Mouse (Mus musculus) left cerebral cortex, adult 6 months (tissue): ENCODE results near the gene Dtx3. TPM values are rescaled to one million over a fixed set of nuclear protein-coding genes. Genes with fewer than 3 reads are reported as not detected.

ENCODE experiments used
- long read RNA-seq, 2 experiments: library from polyadenylated mRNA; unstranded; transcript quantifications; one replicate each; pipeline ENCODE4 v2.0.0; 2019 to 2020
- polyA plus RNA-seq: library from polyadenylated mRNA; unstranded; fragments of <200 nt; fragmentation: Nextera tagmentation; gene quantifications from 2 replicates; pipeline ENCODE4 v1.2.3, GENCODE M21; 2021

Gene Dtx3
- polyA plus RNA-seq: 6.7 and 58.5 TPM in 2 replicates
- long read RNA-seq, experiment 1, transcript Dtx3-204 (6 exons, 1,925 nt): minor isoform, 24 of 259 reads
- long read RNA-seq, experiment 1, transcript Dtx3-201 (6 exons, 1,944 nt): major isoform, 151 of 259 reads
- long read RNA-seq, experiment 1, transcript Dtx3-202 (5 exons, 1,994 nt): minor isoform, 22 of 259 reads
- long read RNA-seq, experiment 1, partial matches to known transcripts: 35 of 259 reads
- long read RNA-seq, experiment 1, other reads (novel, unspliced or antisense): 27 of 259 reads
- long read RNA-seq, experiment 2, partial matches to known transcripts: 5 of 13 reads
- long read RNA-seq, experiment 2, other reads (novel, unspliced or antisense): 7 of 13 reads

GRCm38 (mm10) chr10:127195328-127196129 lies at the start of gene Dtx3:
TSS of gene Dtx3 (minus strand) at chr10:127195728.

GRCm38 (mm10) chr10:127211414-127211854 lies 15.9 kb upstream of the Dtx3 start, which contains the start of gene Pip4k2c:
TSS of gene Pip4k2c (minus strand) at chr10:127211585.

GRCm38 (mm10) chr10:127189651-127190381 lies 5.7 kb downstream of the Dtx3 start, which contains the start of gene Arhgef25:
TSS of gene Arhgef25 (minus strand) at chr10:127190083.

GRCm38 (mm10) chr10:127179871-127180694 lies 15.4 kb downstream of the Dtx3 start, which contains the start of gene Slc26a10:
TSS of gene Slc26a10 (minus strand) at chr10:127180645.

GRCm38 (mm10) chr10:127164631-127165353 lies 30.7 kb downstream of the Dtx3 start, which contains the start of gene B4galnt1:
TSS of gene B4galnt1 (plus strand) at chr10:127165225.

Other genes with a start within 250 kb of the Dtx3 start
- 8.6 and 15.8 TPM in 2 replicates for gene Ctdsp2, start 217.0 kb downstream of the Dtx3 start, polyA plus RNA-seq
- 0.05 TPM in 1 of 2 replicates, not detected in the other for gene Avil, start 195.0 kb downstream of the Dtx3 start, polyA plus RNA-seq
- 50.5 and 52.0 TPM in 2 replicates for gene Tsfm, start 164.9 kb downstream of the Dtx3 start, polyA plus RNA-seq
- 6.7 and 16.5 TPM in 2 replicates for gene Mettl1, start 154.3 kb downstream of the Dtx3 start, polyA plus RNA-seq
- gene Eef1akmt3, start 154.2 kb downstream of the Dtx3 start, polyA plus RNA-seq: 0.05 TPM in 1 of 2 replicates, not detected in the other
- gene Cyp27b1, start 147.5 kb downstream of the Dtx3 start, polyA plus RNA-seq: not detected in 2 replicates
- gene March9, start 135.5 kb downstream of the Dtx3 start, polyA plus RNA-seq: 1.1 and 1.2 TPM in 2 replicates
- 86.2 and 95.5 TPM in 2 replicates for gene Cdk4, start 132.2 kb downstream of the Dtx3 start, polyA plus RNA-seq
- 50.4 and 61.0 TPM in 2 replicates for gene Tspan31, start 125.5 kb downstream of the Dtx3 start, polyA plus RNA-seq
- 17.8 and 20.2 TPM in 2 replicates for gene Agap2, start 120.4 kb downstream of the Dtx3 start, polyA plus RNA-seq
- 32.8 and 45.7 TPM in 2 replicates for gene Os9, start 74.6 kb downstream of the Dtx3 start, polyA plus RNA-seq
- 76.6 and 91.6 TPM in 2 replicates for gene B4galnt1, start 30.5 kb downstream of the Dtx3 start, polyA plus RNA-seq
- 0.97 and 1.3 TPM in 2 replicates for gene Slc26a10, start 15.1 kb downstream of the Dtx3 start, polyA plus RNA-seq
- 20.2 and 22.6 TPM in 2 replicates for gene Arhgef25, start 5.6 kb downstream of the Dtx3 start, polyA plus RNA-seq
- gene Pip4k2c, start 15.9 kb upstream of the Dtx3 start, polyA plus RNA-seq: 77.0 and 83.0 TPM in 2 replicates
- gene Kif5a, start 67.6 kb upstream of the Dtx3 start, polyA plus RNA-seq: 301 and 323 TPM in 2 replicates
- gene Dctn2, start 70.6 kb upstream of the Dtx3 start, polyA plus RNA-seq: 277 and 299 TPM in 2 replicates
- 1.5 and 8.9 TPM in 2 replicates for gene Mbd6, start 93.3 kb upstream of the Dtx3 start, polyA plus RNA-seq
- gene Mars, start 116.1 kb upstream of the Dtx3 start, polyA plus RNA-seq: 47.1 and 54.3 TPM in 2 replicates
- gene Arhgap9, start 126.2 kb upstream of the Dtx3 start, polyA plus RNA-seq: 0.77 and 1.0 TPM in 2 replicates
- gene Gli1, start 146.2 kb upstream of the Dtx3 start, polyA plus RNA-seq: 0.06 and 0.09 TPM in 2 replicates
- 0.09 and 0.10 TPM in 2 replicates for gene Inhbe, start 158.7 kb upstream of the Dtx3 start, polyA plus RNA-seq
- gene Inhbc, start 174.7 kb upstream of the Dtx3 start, polyA plus RNA-seq: not detected in 2 replicates
- 79.5 and 107 TPM in 2 replicates for gene R3hdm2, start 184.6 kb upstream of the Dtx3 start, polyA plus RNA-seq